Mouse (Mus musculus): ENCODE measurements at regions not wholly inside any gene's neighbourhood (a gene's known extent, or its start where the extent isn't known, plus 50 kb on each side); places are given as distances from the start of the nearest gene placed in this dataset.

GRCm38 (mm10) chr8:38861436-38861835 lies 1813.4 kb upstream of the Adam24 start:
- peaks cover 2% of the 10 kb centered on the region; the same call in 1 of the 2 replicates for H3K27me3 ChIP-seq (ENCODE audit: insufficient read depth, low read length)
- no peaks in the 10 kb centered on the region for H3K9me3 ChIP-seq (replicated peaks)
- no peaks in the 10 kb centered on the region for H3K4me1 ChIP-seq (ENCODE audit: insufficient read depth, low read depth, low read length)
- H3K36me3 ChIP-seq (replicated peaks) = no peaks in the 10 kb centered on the region
- ATAC-seq (ENCODE audit: extremely low read depth, insufficient number of reproducible peaks, low FRiP score, poor library complexity, severe bottlenecking) (no peak), DNase-seq (ENCODE audit: low spot score) (no peak)
- H3K4me3 ChIP-seq (ENCODE audit: low read depth, low read length) = no peak overlapping the region
- TF ChIP-seq CTCF (IDR thresholded peaks at IDR 0.05; ENCODE audit: low read depth, low read length) (no peak), TAL1 (conservative IDR thresholded peaks at IDR 0.05; ENCODE audit: low read depth, low read length) (no peak)

GRCm38 (mm10) chr8:38867370-38867769 lies 1807.5 kb upstream of the Adam24 start:
- Histone ChIP-seq H3K4me1 (ENCODE audit: insufficient read depth, low read depth, low read length) (no peaks in the 10 kb centered on the region), H3K4me3 (ENCODE audit: low read depth, low read length) (no peak overlapping the region), H3K27me3 (ENCODE audit: insufficient read depth, low read length) (peaks cover 2% of the 10 kb centered on the region; the same call in 1 of the 2 replicates), H3K36me3 (replicated peaks) (no peaks in the 10 kb centered on the region), H3K9me3 (replicated peaks) (no peaks in the 10 kb centered on the region)
- ATAC-seq (ENCODE audit: extremely low read depth, insufficient number of reproducible peaks, low FRiP score, poor library complexity, severe bottlenecking) (no peak), DNase-seq (ENCODE audit: low spot score) (no peak)
- TF ChIP-seq POLR2AphosphoS5 (IDR thresholded peaks at IDR 0.05; ENCODE audit: insufficient replicate concordance, low read depth, low read length) = no peak
- no peak for TF ChIP-seq TAL1 (conservative IDR thresholded peaks at IDR 0.05; ENCODE audit: low read depth, low read length)
- no peak for TF ChIP-seq CTCF (IDR thresholded peaks at IDR 0.05; ENCODE audit: low read depth, low read length)
- no peak for TF ChIP-seq GATA1 (IDR thresholded peaks at IDR 0.05; ENCODE audit: borderline replicate concordance, low read length)
- no peak for TF ChIP-seq GATA2 (IDR thresholded peaks at IDR 0.05; ENCODE audit: borderline replicate concordance, low read depth, low read length)

Data from G1E (cell line).